Mouse (Mus musculus) spleen, adult 12 weeks (tissue): ENCODE results near the gene Hoxb8.

Experiments
- DNase-seq: peaks from one replicate; pipeline ENCODE4 v3.0.0; 2022; ENCODE audit warnings: low spot score

Hoxb8 gene

GRCm38 (mm10) chr11:96300354-96301063 lies 18.8 kb downstream of the Hoxb8 start:
- no peak for DNase-seq

DNA sequence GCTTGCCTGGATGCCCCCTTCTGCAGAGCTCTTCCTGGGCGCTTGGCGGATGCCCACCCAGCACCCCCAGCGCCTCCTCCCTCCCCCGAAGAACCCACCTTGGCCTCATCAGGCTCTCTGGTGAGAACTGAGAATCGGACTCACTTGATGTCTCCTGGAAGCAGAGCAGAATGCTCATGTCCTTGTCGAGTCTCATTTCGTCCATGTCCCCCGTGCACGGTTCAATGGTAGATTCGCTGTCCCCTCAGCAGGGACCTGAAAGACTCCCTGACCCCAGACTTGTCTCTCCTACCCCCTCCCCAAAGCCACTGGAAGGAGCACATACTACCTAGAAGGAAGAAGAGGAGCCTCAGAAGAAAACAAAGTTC lies 19.3 kb downstream of the Hoxb8 start:
- no peak for DNase-seq

DNA sequence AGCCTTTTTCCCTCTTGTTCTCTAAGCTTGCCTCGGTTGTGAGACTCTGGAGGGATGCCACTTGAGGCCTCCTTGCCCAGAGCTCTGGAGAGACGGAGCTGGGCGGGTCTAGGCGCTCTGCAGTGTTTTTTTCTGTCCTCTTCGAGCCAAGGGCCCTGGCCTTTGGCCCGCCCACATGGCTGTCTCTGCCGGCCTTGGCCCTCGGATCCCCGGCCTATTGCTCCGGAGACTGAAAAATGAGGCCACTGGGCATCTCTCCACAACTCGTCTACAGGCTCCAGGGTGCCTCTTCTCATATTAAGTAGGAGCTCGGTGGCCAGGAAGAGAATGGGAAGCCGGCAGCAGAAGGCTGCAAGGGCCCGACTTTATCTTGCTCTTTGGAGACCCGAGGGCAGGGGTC lies 20.1 kb downstream of the Hoxb8 start:
- DNase-seq: no peak

DNA sequence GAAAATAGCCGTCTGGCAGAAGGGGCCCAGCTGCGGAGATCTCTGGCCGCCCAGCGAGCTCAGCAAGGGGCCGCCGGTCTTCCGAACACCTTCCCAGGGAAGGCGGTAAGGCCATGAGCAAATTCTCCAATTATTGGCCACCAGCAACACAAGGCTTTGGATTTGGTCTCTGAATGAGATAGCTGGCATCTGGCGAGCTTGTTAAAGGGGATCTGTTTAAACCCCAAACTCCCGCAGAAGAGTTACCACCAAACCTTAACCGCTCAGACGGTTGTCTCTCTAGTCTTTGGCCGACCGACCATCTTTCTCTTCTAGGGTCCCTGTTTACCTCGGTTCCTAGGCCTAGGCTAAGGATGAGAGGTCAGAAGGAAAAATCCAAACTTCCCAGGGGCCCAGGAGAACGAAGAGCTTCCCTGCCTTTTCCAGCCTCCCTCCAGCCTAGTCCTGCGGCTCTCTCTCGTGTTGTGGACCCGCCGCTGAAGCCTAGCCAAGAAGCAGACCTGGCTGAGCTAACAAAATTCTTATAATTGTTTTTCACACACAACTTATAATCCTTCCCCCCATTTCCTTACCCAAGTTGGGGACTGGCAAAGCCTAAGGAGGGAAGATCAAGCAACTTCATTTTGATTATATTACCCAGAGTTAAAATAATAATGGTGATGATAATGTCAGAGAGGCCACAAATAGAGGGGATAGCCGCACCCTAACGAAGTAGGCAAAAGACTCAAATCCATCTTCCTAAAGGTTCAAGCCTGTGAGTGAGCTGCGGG lies 20.9 kb downstream of the Hoxb8 start:
- DNase-seq: no peak

- peak; percentile 35 for DNase-seq
These were observed 21.7 kb downstream of the Hoxb8 start, which contains the start of gene Hoxb5 for GRCm38 (mm10) chr11:96303151-96304099. Gene Hoxb5, plus strand, starts transcription at chr11:96303336.

DNA sequence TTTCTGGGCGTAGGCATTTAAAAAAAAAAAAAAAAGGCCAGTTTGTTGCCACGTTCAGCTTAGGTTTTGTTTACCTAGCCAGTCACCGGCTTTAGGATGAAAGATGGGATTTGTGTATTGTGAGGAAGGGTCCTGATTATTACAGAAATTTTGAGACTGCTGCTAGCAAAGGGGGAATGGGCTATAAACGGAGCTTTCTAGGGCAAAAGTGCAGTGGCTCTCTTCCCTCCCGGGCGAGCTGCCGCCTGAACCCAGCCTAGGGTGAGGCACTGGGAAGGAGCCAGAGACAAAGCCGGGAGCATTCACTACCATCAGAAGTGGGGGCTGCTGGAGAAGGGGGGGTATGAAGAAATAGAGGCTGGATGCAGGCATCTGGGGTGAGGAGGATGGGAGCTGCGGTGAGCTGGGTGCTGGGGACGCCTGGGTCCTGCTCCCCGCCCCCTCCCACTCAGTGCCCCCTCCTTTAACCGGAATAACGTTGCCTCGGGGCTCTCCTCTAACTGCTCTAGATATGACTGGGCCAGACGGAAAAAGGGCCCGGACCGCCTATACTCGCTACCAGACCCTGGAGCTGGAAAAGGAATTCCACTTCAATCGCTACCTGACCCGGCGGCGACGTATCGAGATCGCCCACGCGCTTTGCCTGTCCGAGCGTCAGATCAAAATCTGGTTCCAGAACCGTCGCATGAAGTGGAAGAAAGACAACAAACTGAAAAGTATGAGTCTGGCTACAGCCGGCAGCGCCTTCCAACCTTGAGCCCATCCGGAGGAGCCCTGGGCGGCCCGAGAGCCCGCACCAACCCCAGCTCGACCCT lies 22.9 kb downstream of the Hoxb8 start:
- no peak for DNase-seq

- no peak for DNase-seq
These were observed 23.9 kb downstream of the Hoxb8 start for GRCm38 (mm10) chr11:96305505-96306182.

DNA sequence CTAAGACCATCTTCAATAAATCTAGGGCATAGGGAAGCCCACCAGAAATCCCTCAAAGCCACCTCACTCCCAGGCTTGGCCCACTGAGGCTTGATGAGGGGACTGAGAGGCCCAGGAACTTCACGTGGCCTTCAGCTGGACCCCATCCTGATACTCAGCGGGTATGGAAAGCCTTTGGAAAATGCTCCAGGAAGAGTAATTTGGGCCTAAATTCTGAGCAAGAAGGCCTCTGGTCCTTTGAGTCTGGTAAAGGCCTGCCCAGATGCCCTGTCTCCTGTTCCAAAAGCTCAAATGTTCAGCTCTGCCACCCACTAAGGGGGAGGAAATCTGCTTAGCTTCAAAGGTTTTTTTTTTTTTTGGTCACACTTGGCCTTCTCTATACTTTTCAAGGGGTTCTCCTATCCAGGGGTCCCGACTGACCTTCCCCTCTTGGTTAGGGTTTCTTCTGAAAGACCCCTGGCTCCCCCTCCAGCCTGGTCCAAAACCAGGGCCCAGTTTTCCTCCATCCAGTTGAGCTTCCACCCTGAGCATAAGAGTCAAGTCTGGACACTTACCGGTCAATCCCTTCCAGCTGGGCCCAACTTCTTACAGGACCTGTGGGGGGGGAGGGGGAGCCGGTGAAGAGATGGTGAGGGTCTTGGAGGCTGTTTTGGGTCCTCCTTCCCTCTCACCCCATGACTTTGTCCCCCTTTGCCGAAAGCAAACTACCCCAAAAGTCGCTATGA lies 24.6 kb downstream of the Hoxb8 start:
- no peak for DNase-seq

GRCm38 (mm10) chr11:96306908-96307269 lies 25.2 kb downstream of the Hoxb8 start:
- no peak for DNase-seq

GRCm38 (mm10) chr11:96308763-96309162 lies 27.1 kb downstream of the Hoxb8 start:
- DNase-seq: no peak

DNA sequence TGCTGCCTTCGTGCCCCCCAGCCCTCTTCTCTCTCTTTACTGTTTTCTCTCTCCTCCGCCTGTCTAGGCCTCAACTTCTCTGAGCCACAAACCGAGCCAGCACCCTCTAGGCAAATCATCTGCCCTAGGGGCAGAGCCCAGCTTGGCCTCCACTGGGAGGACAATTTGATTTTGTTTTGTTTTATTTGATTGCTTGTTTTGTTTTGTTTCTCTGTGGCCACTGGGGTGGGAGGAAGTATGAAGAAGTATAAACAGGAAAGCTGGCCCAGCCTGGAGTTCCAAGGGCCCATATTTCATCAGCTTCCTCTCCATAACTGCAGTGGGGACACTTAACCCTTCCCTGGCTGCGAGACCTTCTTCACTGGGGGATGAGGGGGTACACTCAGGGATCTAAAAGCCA lies 27.6 kb downstream of the Hoxb8 start:
- DNase-seq: no peak

- DNase-seq: no peak
These were observed 28.7 kb downstream of the Hoxb8 start for GRCm38 (mm10) chr11:96310183-96310938.

GRCm38 (mm10) chr11:96311097-96311496 lies 29.4 kb downstream of the Hoxb8 start:
- DNase-seq: no peak

GRCm38 (mm10) chr11:96311520-96312417 lies 30.1 kb downstream of the Hoxb8 start:
- no peak for DNase-seq

GRCm38 (mm10) chr11:96313134-96313533 lies 31.4 kb downstream of the Hoxb8 start:
- no peak for DNase-seq

GRCm38 (mm10) chr11:96313806-96314428 lies 32.2 kb downstream of the Hoxb8 start:
- no peak for DNase-seq

DNA sequence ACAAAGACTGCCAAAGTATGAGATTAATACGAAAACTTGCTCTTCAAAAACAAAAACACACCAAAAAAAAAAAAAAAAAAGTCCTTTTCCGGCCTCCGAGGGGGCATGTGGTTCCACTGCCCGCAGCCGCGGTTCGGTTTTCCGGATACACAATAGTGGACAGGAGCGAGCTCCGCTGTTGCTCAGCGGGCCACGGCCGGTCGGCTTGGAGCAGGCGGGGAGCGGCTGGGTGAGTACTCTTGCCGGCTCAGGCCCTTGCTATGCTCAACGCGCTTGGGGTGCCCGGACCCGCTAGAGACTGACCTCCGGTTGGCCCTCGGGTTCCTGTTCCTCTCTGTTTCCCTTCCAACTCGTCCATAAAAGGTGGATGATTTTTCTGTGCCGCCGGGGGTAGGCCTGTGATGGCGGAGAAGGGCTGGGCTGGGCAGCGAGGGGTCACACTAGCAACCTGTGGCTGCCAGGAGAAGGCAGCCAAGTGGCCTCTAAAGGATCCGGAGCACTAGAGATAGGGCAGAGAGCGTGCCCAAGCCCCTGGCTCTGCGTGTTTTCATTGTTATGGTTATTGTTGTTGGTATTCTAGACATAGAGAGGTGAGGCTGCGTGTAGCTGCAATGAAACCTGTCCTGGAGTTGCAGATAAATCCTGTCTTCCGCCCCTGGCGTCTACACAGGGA lies 33.1 kb downstream of the Hoxb8 start:
- no peak for DNase-seq

DNA sequence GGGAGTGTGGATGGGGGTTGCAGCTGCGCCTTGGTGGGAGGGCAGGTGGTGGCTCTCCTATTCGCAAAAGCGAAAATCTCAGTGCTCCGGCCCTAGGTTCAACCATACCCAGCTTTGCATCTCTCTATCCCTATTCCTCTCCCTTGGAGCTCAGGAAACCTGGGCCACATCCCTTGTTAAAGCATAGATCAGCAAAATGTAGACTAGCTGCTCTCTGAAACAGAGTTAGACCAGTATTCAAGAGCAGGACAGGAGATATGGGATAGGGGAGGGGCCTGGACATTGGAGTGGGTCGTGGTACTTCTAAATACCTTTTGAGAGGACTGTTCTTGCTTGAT lies 33.6 kb downstream of the Hoxb8 start:
- no peak for DNase-seq
